Mouse (Mus musculus) layer of hippocampus, postnatal 14 days (tissue): Measurements from ENCODE around the gene Met. TPM values are rescaled to one million over a fixed set of nuclear protein-coding genes. Genes with fewer than 3 reads are reported as not detected.

Source experiments
- DNase-seq, 2 experiments: peaks; one replicate each; pipeline ENCODE4 v3.0.0; 2021 to 2022; ENCODE audit warnings: low spot score in 2 of 2, mixed read lengths in 1 of 2
- total RNA-seq, 2 experiments: library from RNA; stranded (reverse); gene quantifications; 2 replicates each; pipeline ENCODE4 v1.2.3; 2021

The Met gene
- total RNA-seq, 2 experiments from 2014 or later, result 6.5 to 6.7 TPM

DNA sequence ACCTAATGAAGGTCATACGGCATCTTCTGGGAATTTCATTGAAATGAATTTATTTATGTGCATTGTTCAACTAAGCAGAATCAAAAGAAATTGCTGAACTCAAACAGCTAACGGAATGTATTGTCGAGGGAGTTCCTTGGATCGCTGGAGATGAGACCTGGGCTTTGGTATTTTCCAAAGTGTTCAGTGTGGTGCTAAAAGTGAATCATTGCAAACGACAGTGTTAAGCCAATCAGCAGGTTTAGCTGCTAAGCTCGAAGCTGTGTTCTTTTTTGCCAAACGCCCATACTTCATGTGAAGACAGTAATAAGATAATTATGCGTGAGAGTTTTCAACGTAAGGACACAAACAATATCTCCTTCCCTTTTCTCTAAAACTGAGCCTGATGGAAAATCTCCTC is 82.7 kb downstream of the Met start:
- no peak for DNase-seq

DNA sequence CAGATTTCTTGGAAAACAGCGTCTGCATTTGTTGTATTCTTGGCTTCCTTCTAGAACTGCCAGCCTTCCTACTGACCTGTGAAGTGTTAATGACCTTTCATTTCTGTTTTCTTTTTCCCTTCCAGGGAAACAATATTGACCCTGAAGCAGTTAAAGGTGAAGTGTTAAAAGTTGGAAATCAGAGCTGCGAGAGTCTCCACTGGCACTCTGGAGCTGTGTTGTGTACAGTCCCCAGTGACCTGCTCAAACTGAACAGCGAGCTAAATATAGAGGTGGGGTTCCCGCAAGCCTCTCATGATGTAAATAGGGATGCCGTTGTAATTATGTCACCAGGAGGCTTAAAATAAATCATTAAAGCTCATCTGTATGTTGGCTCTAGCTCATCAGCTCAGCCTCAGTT is 83.2 kb downstream of the Met start:
- DNase-seq, result no peak

DNA sequence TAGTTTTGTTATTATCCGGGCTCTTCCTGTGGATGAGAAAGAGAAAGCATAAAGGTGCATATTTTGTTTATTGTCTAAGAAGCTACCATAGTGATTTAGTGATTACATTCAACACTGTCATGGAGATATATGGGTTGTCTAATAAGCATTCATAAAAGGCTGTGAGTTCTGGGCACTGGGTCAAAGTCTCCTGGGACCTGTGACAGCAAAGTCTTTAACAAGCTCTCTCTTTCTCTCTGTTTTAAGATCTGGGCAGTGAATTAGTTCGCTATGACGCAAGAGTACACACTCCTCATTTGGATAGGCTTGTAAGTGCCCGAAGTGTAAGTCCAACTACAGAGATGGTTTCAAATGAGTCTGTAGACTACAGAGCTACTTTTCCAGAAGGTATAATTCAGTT is 85.2 kb downstream of the Met start:
- peak in 1 of 2 experiments; percentile 21 for DNase-seq

DNA sequence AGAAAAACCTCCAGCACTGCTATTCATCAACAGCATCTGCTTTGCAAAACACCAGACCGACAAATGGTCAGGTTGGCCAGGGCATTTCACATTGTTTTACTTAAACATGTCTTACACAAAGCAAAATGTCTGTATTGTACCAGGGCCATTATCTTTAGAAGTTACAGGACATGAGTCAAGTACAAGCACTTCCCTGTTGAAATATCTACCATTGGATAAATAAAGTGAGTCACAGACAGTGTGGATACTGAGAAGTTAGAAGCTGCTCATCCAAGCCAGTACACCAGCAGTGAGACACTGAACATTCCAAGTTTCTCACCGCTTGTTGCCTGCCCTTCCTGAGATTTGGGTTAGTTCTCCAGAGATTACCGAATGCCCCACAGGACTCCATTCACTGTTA is 86.0 kb downstream of the Met start:
- DNase-seq, result no peak

DNA sequence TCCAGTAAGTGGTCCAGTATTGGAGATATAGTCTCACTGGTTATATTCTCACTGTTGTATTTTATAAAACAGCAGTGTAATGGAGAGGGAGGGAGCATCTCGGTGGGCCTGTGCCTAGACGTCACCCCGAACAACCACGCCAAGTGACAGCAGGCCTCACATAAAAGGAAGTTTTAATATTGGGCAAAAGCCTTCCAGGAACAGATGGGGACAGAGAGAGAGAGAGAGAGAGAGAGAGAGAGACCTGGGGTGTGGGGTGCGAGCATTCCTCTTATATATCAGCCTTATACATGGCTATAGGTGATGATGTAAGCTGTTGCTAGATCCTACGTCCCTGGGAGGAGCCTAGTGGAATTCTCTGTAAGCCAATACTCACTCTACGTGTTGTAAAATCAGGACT is 90.7 kb downstream of the Met start:
- DNase-seq, result peak in 1 of 2 experiments; percentile 16

DNA sequence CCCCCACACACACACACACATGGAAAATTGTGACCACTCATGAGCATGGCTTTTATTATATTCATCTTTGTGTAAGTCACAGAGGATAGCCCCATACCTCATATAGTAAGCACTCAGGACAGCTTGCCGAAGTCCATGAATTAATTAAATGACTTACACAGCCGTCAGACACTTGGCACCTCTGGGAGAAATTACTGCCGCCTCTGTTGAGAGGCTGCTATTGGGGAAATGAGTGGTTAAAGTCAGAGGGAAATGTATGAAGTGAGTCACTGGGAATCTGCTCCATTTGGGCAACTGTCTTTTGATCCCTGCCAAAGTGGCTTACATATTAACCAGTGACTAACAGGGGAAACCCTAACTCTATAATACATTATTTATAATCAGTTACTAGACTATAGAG is 91.2 kb downstream of the Met start:
- DNase-seq, result peak in 1 of 2 experiments; percentile 20

DNA sequence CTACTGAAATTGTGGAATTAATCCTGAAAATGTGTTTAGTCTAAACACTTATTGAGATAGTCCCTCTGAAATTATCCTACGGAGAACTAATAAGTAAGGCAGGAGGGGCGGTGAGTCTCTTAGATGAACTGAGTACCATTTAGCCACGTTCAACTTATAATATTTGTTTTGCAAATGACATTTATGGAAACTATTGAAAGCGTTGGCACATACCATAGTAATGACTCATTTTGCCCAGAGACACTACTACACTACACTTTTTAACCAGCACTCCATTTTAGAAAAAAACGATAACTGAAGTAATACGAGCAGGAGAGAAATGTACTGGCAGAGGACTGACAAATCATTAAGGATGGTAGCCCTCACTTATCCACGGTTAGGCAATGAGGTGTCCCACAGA is 92.1 kb downstream of the Met start:
- DNase-seq, result no peak

DNA sequence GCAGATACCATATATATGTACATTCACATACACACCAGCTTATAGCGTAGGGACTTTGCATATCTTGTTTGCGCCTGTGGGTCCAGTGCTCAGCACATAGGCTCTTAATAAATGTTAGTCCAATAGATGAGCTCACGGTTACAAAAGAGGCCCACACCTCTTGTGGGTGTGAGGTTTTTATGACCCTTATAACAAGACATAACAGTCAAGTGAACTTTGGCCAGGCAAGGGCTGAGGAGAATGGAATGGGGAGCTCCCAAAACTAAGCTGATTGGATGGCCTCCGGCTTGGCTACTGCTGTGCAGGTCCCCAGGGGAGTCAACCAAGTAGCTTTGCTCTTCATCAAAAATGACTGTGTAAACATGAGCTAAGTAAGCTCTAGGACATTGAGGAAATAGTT is 96.1 kb downstream of the Met start:
- DNase-seq, result no peak

DNA sequence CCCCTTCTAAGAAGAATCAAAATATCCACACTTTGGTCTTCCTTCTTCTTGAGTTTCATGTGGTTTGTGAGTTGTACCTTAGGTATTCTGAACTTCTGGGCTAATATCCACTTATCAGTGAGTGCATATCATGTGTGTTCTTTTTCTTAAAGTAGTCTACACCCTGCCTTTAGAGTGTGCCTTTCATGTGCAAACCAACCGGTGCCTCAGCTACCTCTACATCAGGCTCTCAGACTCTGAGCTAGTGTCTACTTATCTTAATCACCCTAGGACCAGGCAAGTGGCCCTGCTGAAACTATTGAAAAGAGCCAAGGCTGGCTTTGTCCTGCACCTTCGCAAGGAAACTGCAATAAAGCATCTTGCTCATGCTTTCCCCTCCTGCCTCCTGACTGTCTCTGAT is 97.7 kb downstream of the Met start:
- DNase-seq, result no peak

DNA sequence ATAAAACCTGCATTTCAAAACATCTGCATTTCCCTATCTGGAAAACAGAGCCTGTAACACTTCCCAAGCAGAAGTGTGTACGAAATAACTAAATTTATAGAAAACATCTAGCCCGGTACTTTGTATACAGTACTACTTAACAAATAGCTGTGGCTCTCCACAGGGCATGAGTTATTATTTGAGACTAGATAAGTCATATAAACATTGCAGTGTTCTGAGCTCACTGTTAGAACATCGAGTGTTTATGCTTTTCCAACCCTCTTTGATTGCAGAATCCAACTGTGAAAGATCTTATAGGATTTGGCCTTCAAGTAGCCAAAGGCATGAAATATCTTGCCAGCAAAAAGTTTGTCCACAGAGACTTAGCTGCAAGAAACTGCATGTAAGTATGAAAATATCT is 98.3 kb downstream of the Met start:
- no peak for DNase-seq

DNA sequence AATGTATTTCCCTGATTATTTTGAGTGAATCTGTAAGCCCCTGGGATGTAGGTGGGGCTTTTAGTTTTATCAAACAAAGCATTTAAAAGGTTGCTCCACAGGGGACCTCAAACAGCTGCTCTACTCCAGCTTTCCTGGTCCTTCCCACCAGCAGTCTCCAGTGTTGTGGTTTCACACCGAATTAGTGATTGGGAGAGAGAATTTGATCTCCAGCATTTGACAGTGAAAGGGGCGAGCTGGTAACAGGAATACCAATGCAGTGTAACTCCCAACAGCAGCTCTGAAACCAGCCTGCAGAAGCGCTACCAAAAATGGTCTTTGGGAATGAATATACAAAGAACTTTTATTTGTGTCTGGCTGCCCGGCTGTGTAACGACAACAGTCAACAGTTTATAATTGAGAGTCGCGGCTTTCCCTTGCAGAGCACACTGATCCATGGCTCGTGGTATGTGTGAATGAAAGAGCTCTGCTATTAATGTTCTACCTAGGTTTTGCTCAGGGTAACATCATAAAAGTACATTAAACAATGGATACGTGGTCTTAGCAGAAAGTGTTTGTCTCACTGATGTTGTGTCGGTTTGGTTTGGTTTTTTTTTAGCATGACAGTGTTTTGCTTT is 99.0 kb downstream of the Met start:
- DNase-seq, result peak in 1 of 2 experiments; percentile 9

DNA sequence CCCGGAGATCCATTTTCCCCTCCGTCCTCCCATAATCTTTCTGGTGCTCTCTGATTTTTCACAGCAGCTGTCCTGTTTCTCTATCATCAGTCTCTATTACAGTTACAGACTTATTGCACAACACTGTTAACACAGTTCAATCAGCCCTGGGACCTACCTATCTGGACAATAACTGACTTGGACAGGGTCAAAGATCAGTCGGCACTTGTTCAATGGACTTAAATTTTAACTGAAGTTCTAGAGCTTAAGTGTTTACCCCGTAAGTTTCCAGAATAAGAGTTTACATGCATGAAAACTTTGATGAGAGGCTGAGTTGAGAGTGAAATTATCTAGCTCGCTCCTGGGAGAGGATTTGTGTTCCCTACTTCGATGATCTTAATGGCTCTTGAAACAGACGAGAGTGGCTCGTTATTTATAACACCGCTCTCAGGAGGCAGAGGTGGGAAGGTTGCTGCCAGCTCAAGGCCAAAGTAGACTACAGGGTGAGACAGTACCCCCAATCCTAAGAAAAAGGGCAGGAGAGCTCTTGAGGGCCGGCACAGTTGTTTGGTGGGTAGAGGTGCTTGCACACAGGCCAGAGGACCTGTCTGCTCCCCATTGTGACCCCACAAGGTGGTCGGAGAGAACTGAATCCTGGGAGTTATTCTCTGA is 105.2 kb downstream of the Met start:
- no peak for DNase-seq

DNA sequence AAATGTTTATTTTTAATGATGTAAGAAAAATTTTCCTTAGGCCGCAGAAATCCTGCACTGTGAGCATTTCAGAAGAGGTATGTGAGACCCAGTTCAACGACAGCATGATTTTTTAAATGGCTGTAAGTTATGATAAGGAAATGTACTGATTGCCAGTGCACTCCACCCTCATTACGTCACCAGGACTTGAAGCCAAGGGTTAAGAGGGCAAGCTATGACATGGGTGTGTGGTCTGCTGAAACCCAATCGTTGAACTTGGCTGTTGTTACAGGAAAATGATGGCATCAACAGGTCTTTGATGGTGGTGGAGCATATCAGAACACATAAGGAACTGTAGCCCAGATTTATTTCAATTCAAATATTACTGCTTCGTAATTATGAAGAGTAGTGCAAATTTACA is 109.6 kb downstream of the Met start:
- DNase-seq, result no peak

DNA sequence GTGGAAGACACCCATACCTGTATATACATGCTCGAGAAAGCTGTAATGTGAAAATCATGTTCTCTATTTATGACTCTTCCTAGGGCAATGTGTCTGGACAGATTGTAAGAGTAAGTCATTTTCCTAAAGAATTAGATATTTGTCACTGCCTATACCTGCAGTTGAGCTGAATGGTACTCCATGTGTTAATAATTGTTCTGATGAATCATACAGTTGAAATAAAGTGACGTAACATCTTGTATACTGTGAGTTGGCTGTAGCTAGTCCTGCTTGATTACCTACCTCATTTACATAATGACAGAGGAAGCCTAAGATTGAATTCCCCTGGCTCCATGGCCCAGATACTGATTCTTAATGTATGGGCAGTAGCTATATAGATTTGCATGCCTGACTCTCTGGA is 110.1 kb downstream of the Met start:
- DNase-seq, result no peak

DNA sequence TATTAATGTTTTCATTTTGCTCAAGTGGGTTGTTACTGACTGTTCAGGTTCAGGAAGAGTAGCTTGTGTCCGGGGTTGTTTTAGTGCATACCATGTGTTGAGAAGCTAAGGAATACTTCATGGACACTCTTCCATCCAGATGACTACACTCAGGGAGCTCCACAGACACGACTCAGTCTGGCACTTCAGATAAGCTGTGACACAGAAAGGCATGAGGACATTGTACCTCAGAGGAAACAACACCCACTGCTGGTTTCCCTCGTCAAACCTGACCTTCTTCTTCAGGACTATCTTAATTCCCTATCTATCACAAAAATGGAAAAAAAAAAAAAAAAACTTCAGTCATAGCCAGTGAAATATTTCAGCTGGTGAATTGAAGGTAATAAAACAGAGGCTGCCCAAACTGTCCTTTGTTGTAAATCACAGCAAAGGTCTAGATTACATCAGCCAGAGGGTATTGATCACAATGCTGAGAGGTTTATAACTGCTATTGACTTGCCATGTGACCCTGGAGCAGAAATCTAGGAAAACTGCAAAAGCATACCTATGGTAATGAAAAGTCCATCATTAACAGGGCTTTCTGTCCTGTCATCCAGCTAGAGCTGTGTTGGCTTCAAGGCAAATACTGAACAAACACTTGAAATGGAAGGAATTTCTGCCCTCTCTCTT is 114.6 kb downstream of the Met start:
- DNase-seq, result no peak

DNA sequence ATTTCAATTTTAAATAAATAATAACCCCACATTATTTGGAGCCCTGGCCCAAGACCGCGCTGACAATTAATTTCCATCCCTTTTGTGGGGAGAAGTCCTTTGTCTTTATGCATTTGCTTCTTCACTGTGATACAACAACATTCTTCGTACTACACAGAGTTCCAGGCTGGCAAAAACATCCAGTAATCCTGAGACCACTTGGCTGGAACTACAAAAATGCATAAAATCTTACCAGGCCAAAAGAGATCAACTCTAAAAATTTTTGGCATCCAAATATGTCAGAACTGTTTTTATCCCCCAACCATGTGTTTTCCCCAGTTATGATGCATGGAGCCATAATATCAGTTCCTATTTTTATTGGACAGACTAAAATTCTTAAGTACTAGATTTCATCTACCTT is 116.7 kb downstream of the Met start:
- DNase-seq, result no peak

DNA sequence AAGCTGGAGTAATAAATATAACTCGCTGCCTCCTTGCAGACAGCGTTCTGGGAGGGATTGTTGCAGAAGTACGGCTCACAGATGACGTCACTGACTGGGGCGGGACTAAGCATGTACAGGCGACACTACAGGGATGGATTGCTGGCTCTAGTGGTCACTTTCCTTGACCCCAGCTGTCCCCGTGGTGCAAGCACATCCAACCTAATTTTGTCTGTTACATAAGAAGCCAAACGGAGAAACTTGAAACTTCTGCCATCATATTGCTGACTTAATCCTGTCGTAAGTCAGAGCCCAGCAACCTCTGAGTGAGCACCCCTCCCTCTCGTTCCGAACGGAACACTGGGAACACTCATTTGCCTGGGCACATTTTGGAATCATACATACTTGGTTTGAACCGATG is 120.4 kb downstream of the Met start:
- peak; percentile 19 to 27 for DNase-seq

DNA sequence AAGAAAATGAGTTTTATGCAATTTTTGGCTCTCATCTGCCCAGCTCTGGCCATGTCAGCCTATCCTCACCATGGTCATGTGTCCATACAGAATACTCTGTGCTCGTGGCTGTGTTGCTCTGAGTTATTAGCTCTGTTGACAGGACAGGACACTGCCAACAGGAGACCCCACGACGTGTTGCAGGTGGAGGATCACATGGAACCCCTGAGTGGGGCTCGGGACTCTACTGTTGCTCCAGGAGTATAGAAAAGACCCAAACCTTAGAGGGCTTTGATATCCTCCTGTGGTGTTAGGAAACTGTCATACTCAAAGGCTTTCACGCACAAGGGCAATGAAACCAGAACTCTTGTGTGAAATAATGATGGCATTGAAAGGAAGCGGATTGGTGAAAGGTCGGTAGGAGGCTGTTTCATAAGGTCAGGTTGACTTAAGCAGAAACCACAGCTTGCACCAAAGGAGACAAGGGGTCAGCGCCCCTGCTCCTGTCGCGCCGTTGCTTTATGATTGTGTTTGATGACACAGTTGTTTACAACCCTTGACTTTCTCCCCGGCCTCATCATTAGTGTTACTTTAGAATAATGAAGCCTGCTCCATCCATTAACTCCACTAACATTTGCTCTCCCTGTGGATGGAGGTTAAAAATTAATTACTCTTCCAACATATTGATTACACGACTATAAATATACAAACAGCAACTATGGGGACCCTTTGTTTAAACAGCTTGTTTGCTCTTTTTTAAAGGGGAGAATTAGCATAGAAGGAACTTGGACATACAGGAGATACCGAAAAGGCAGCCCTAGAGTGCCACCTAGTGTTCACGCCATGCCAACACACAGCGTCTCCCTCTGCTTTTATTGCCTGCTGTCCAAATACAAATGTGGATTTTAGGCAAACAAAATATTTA is 125.7 kb downstream of the Met start:
- DNase-seq, result peak; percentile 76 to 88

DNA sequence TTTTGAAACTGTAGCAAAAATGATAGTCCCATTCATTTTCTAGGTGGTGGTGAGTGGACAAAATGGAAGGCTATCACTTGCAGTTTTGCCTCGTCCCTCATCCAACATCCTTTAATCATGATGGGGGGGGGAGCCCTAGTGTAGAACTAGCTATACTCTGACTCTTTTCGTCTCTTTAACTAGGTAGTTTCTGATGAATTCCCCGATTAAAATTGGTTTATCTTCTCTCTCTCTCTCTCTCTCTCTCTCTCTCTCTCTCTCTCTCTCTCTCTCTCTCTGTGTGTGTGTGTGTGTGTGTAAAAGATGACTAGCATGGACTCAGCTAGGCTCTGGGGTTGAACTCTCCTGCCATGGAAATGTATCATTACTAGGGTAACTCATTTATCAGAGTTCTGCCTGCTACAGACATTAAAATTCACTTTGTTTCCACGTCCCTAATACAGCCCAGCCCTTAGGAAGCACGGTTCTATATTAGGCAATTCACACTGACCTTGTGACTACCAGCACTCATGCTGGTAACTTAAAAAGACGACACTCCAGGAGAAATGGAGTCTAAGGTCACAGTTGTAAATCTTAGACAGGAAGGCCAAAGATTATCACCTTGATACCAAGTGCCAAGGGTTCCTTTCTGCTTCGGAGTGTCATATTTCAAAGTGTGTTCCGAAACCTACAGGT is 126.5 kb downstream of the Met start:
- no peak for DNase-seq

DNA sequence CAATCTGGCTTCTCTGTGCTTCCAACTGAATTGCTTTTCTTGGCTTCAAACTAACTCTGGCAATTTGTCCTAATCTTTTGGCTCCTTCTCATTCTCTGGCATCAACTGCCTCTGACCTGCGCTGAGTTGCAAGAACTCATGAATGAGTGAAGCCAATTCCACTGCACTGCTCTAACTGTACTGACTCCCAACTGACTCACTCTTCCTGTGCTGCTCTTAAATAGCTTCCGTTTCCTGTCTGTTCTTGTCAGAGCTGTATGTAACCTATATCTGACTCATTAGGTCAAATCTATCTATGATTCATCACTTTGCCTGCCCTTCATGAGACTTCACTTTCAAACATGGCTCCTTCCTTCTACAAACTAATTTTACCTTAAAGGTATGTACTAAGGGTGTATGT is 130.4 kb downstream of the Met start:
- DNase-seq, result no peak
